Mouse (Mus musculus): ENCODE measurements at regions not wholly inside any gene's neighbourhood (a gene's known extent, or its start where the extent isn't known, plus 50 kb on each side); places are given as distances from the start of the nearest gene placed in this dataset.

DNA sequence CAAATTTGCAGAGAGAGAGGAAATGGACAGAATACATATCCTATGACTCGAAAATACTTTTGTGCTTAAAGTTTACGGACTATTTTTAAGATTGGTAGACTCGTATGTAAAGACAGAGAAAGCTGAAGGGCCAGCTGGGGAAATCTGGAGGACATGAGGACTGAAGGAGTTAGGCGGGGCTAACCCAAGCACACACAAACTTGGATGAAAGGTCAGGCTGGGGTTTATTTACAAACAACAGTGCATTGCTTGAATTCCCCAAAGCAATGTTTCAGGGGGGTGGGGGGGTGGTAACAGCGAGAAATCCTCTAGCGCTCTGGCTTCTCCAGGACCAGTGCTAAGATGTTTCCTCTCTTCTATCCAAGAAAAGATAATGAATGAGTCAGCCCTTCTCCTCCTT, 68.3 kb downstream of the Ptger2 start:
- TF ChIP-seq JUND (IDR thresholded peaks at IDR 0.05; ENCODE audit: low read depth, low read length) (no peak), ZNF384 (IDR thresholded peaks at IDR 0.05; ENCODE audit: low read depth, low read length) (no peak), POLR2AphosphoS2 (IDR thresholded peaks at IDR 0.05; ENCODE audit: low read length) (no peak), TAL1 (IDR thresholded peaks at IDR 0.05; ENCODE audit: low read length) (no peak), ZMIZ1 (IDR thresholded peaks at IDR 0.05; ENCODE audit: low read depth, low read length) (no peak), CHD1 (IDR thresholded peaks at IDR 0.05; ENCODE audit: low read depth, low read length) (no peak), MYC (IDR thresholded peaks at IDR 0.05; ENCODE audit: low read depth, low read length) (no peak), UBTF (IDR thresholded peaks at IDR 0.05; ENCODE audit: borderline replicate concordance, insufficient read depth, low read depth, low read length) (no peak), MYB (IDR thresholded peaks at IDR 0.05; ENCODE audit: low read depth, low read length) (no peak), KAT2A (conservative IDR thresholded peaks at IDR 0.05; ENCODE audit: low read depth, low read length) (no peak), MEF2A (IDR thresholded peaks at IDR 0.05; ENCODE audit: extremely low read depth, insufficient replicate concordance, low read depth, low read length, poor library complexity, severe bottlenecking) (no peak), ZC3H11A (IDR thresholded peaks at IDR 0.05; ENCODE audit: low read depth, low read length) (no peak), USF1 (IDR thresholded peaks at IDR 0.05; ENCODE audit: low read depth, low read length) (no peak), CTCF (IDR thresholded peaks at IDR 0.05 in 2 of 3, conservative IDR thresholded peaks at IDR 0.05 in 1 of 3; ENCODE audit: control insufficient read depth in 1 of 3, insufficient read depth in 1 of 3, low read depth in 2 of 3, low read length in 3 of 3, poor library complexity in 1 of 3, severe bottlenecking in 1 of 3) (no peak)
- H3K79me2 ChIP-seq (ENCODE audit: control insufficient read depth, insufficient read depth, low read length, poor library complexity), result no peaks in the 10 kb centered on the region
- H3K27ac ChIP-seq (ENCODE audit: control insufficient read depth, low read depth, low read length), result no peak overlapping the region
- H3K36me3 ChIP-seq (ENCODE audit: control insufficient read depth in 1 of 2, insufficient read depth in 2 of 2, low read length in 2 of 2), result no peaks in the 10 kb centered on the region
- DNase-seq (ENCODE audit: low read depth, low spot score), result no peak
- H3K27me3 ChIP-seq (ENCODE audit: control insufficient read depth in 1 of 2, insufficient read depth in 2 of 2, low read length in 2 of 2), result no peaks in the 10 kb centered on the region
- no peaks in the 10 kb centered on the region for H3K4me1 ChIP-seq (ENCODE audit: control insufficient read depth in 1 of 2, insufficient read depth in 2 of 2, low read length in 2 of 2)
- H3K9me3 ChIP-seq (replicated peaks; ENCODE audit: insufficient read depth, low read length), result no peaks in the 10 kb centered on the region
- H3K9ac ChIP-seq (ENCODE audit: control insufficient read depth, low read depth, low read length, poor library complexity, severe bottlenecking), result no peak overlapping the region
- H3K4me3 ChIP-seq (ENCODE audit: control insufficient read depth in 1 of 2, insufficient read depth in 1 of 2, low read depth in 2 of 2, low read length in 2 of 2), result no peak overlapping the region

DNA sequence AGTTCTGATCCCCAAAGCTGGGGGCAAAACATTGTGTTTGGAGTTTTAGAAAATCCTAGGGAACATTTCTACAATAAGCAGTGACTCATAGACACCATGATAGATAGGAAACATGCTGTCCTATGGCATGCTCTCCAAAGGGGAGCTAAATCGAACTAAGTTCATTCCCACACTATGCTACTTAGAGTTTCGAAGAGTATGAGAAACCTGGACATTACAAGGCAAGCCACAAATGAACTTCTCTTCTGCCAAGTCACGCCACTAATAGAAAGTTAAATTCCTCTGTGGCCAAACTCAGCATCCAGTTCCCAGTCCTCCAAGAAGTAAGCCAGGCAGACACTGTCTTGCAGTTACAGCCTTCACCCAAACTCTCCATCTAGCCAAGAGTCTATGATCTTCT, 73.7 kb downstream of the Ptger2 start:
- Histone ChIP-seq H3K4me3 (ENCODE audit: control insufficient read depth in 1 of 2, insufficient read depth in 1 of 2, low read depth in 2 of 2, low read length in 2 of 2) (no peak overlapping the region), H3K9ac (ENCODE audit: control insufficient read depth, low read depth, low read length, poor library complexity, severe bottlenecking) (no peak overlapping the region), H3K79me2 (ENCODE audit: control insufficient read depth, insufficient read depth, low read length, poor library complexity) (no peaks in the 10 kb centered on the region), H3K36me3 (ENCODE audit: control insufficient read depth in 1 of 2, insufficient read depth in 2 of 2, low read length in 2 of 2) (no peaks in the 10 kb centered on the region), H3K4me1 (ENCODE audit: control insufficient read depth in 1 of 2, insufficient read depth in 2 of 2, low read length in 2 of 2) (no peaks in the 10 kb centered on the region), H3K27ac (ENCODE audit: control insufficient read depth, low read depth, low read length) (no peak overlapping the region), H3K9me3 (replicated peaks; ENCODE audit: insufficient read depth, low read length) (no peaks in the 10 kb centered on the region), H3K27me3 (ENCODE audit: control insufficient read depth in 1 of 2, insufficient read depth in 2 of 2, low read length in 2 of 2) (no peaks in the 10 kb centered on the region)
- no peak for TF ChIP-seq TBP (IDR thresholded peaks at IDR 0.05; ENCODE audit: low read depth, low read length)
- no peak for TF ChIP-seq JUND (IDR thresholded peaks at IDR 0.05; ENCODE audit: low read depth, low read length)
- TF ChIP-seq ZNF384 (IDR thresholded peaks at IDR 0.05; ENCODE audit: low read depth, low read length), result no peak
- TF ChIP-seq GATA1 (IDR thresholded peaks at IDR 0.05; ENCODE audit: low read depth, low read length), result no peak
- no peak for TF ChIP-seq ZKSCAN1 (IDR thresholded peaks at IDR 0.05; ENCODE audit: low read depth, low read length)
- TF ChIP-seq CTCF (IDR thresholded peaks at IDR 0.05 in 2 of 3, conservative IDR thresholded peaks at IDR 0.05 in 1 of 3; ENCODE audit: control insufficient read depth in 1 of 3, insufficient read depth in 1 of 3, low read depth in 2 of 3, low read length in 3 of 3, poor library complexity in 1 of 3, severe bottlenecking in 1 of 3), result no peak
- no peak for TF ChIP-seq NRF1 (IDR thresholded peaks at IDR 0.05; ENCODE audit: insufficient read depth, low read depth, low read length, poor library complexity, severe bottlenecking)
- no peak for TF ChIP-seq ELF1 (IDR thresholded peaks at IDR 0.05; ENCODE audit: low read depth, low read length)
- no peak for TF ChIP-seq TCF12 (IDR thresholded peaks at IDR 0.05; ENCODE audit: low read depth, low read length)
- no peak for TF ChIP-seq CHD1 (IDR thresholded peaks at IDR 0.05; ENCODE audit: low read depth, low read length)
- TF ChIP-seq KAT2A (conservative IDR thresholded peaks at IDR 0.05; ENCODE audit: low read depth, low read length), result no peak
- no peak for TF ChIP-seq MEF2A (IDR thresholded peaks at IDR 0.05; ENCODE audit: extremely low read depth, insufficient replicate concordance, low read depth, low read length, poor library complexity, severe bottlenecking)
- TF ChIP-seq SIN3A (IDR thresholded peaks at IDR 0.05; ENCODE audit: low read length), result no peak
- DNase-seq (ENCODE audit: low read depth, low spot score), result no peak

Data from MEL (cell line).